Mouse (Mus musculus) right cerebral cortex, postnatal 14 days (tissue): ENCODE results near the gene Sp7.

Experiments
- DNase-seq: peaks from one replicate; pipeline ENCODE4 v3.0.0; 2022

Gene Sp7

GRCm38 (mm10) chr15:102383671-102384070 is 16.7 kb upstream of the Sp7 start:
- DNase-seq = no peak

- peak; percentile 87 for DNase-seq
Observed at GRCm38 (mm10) chr15:102381575-102381974, 14.6 kb upstream of the Sp7 start.

- no peak for DNase-seq
Observed at GRCm38 (mm10) chr15:102377810-102378262, 10.9 kb upstream of the Sp7 start.

GRCm38 (mm10) chr15:102377163-102377543 is 10.2 kb upstream of the Sp7 start:
- peak; percentile 82 for DNase-seq

GRCm38 (mm10) chr15:102376453-102377162 is 9.6 kb upstream of the Sp7 start:
- DNase-seq = no peak

GRCm38 (mm10) chr15:102370727-102371126 is 3.7 kb upstream of the Sp7 start:
- DNase-seq = no peak

GRCm38 (mm10) chr15:102369972-102370371 is 3.0 kb upstream of the Sp7 start:
- no peak for DNase-seq

- no peak for DNase-seq
Observed at GRCm38 (mm10) chr15:102366238-102366637, 744 bp downstream of the Sp7 start.

GRCm38 (mm10) chr15:102364678-102365077 is 2.3 kb downstream of the Sp7 start:
- DNase-seq = no peak

GRCm38 (mm10) chr15:102362648-102363047 is 4.3 kb downstream of the Sp7 start:
- DNase-seq = no peak

- no peak for DNase-seq
Observed at GRCm38 (mm10) chr15:102358834-102359233, 8.1 kb downstream of the Sp7 start.

GRCm38 (mm10) chr15:102358126-102358525 is 8.9 kb downstream of the Sp7 start:
- DNase-seq = no peak

- no peak for DNase-seq
Observed at GRCm38 (mm10) chr15:102356501-102357325, 10.3 kb downstream of the Sp7 start.

- DNase-seq = no peak
Observed at GRCm38 (mm10) chr15:102355871-102356441, 11.0 kb downstream of the Sp7 start.

GRCm38 (mm10) chr15:102355134-102355870 is 11.7 kb downstream of the Sp7 start:
- DNase-seq = peak; percentile 43

GRCm38 (mm10) chr15:102353986-102354385 is 13.0 kb downstream of the Sp7 start:
- no peak for DNase-seq

- DNase-seq = no peak
Observed at GRCm38 (mm10) chr15:102352177-102352576, 14.8 kb downstream of the Sp7 start.

GRCm38 (mm10) chr15:102350942-102351291 is 16.1 kb downstream of the Sp7 start:
- DNase-seq = no peak

GRCm38 (mm10) chr15:102350138-102350941 is 16.6 kb downstream of the Sp7 start, which contains the start of gene Aaas:
Gene Aaas, minus strand, starts transcription at chr15:102350771.
- peak; percentile 97 for DNase-seq

- DNase-seq = no peak
Observed at GRCm38 (mm10) chr15:102346444-102346843, 20.5 kb downstream of the Sp7 start.

GRCm38 (mm10) chr15:102344490-102344889 is 22.5 kb downstream of the Sp7 start:
- DNase-seq = no peak

GRCm38 (mm10) chr15:102341580-102341979 is 25.4 kb downstream of the Sp7 start:
- peak; percentile 45 for DNase-seq
